Mouse (Mus musculus) liver, adult 2 months (tissue): ENCODE data around the gene Hoxd9.

Experiments used
- CTCF ChIP-seq: fragments of 200-500 bp; IDR thresholded peaks from 2 replicates; pipeline ENCODE4 v1.5.1; 2011; ENCODE audit warnings: low read depth, low read length, control low read depth
- POLR2A ChIP-seq: fragments of 200-500 bp; IDR thresholded peaks from 2 replicates; pipeline ENCODE4 v1.6.1; 2011; ENCODE audit warnings: low read length, control low read depth; ENCODE audit not compliant: insufficient read depth; ENCODE audit errors: extremely low read depth

GRCm38 (mm10) chr2:74747661-74748141 lies 50.2 kb downstream of the Hoxd9 start:
- TF ChIP-seq CTCF: no peak
- no peak for TF ChIP-seq POLR2A
